Mouse (Mus musculus): ENCODE measurements around the gene Cxcl9. TPM values are rescaled to one million over a fixed set of nuclear protein-coding genes. Genes with fewer than 3 reads are reported as not detected.

Cxcl9 gene
- polyA plus RNA-seq (2012; rRNA removed) = 2.7 and 3.0 TPM in 2 replicates

GRCm38 (mm10) chr5:92327929-92328328, at the start of gene Cxcl9:
Cxcl9 (minus strand) TSS chr5:92328079.

DNA sequence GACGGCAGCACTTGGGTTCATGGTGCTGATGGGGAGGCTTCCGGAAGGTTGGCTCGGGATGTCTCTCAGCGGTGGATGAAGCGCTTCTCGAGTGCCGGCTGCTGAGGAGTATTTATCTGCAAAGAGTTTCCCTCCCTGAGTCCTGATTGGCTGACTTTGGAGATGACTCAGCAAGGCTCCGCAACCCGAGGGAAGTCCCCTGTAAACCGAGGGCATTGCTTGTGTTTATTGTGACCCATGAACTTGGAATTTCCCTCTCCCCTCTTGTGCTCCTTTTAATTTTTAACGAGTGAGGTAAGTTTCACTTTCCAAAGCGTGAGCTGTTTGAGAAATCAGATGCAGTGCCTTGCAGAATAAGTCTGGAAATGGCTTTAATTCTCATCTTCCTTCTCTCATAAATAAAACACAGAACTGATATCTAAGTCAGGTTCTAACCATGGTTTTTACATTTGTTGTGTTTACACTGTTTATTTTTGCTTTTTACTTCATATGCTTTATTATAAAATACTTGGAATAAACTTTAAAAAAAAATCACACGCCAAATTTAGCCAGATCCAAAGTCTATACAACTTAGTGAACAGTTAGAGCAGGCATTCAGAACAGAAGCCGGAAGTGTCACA, 21.0 kb upstream of the Cxcl9 start, which contains the start of gene Cxcl10:
Gene Cxcl10, minus strand, starts transcription at position 96 of the 620 bp plus-strand sequence.

GRCm38 (mm10) chr5:92331635-92332338, 3.9 kb upstream of the Cxcl9 start, which contains the start of gene Art3:
Art3 (plus strand) TSS chr5:92331827.

GRCm38 (mm10) chr5:92309681-92310511, 18.0 kb downstream of the Cxcl9 start, which contains the start of gene Sdad1:
Sdad1 (minus strand) TSS chr5:92310479.

DNA sequence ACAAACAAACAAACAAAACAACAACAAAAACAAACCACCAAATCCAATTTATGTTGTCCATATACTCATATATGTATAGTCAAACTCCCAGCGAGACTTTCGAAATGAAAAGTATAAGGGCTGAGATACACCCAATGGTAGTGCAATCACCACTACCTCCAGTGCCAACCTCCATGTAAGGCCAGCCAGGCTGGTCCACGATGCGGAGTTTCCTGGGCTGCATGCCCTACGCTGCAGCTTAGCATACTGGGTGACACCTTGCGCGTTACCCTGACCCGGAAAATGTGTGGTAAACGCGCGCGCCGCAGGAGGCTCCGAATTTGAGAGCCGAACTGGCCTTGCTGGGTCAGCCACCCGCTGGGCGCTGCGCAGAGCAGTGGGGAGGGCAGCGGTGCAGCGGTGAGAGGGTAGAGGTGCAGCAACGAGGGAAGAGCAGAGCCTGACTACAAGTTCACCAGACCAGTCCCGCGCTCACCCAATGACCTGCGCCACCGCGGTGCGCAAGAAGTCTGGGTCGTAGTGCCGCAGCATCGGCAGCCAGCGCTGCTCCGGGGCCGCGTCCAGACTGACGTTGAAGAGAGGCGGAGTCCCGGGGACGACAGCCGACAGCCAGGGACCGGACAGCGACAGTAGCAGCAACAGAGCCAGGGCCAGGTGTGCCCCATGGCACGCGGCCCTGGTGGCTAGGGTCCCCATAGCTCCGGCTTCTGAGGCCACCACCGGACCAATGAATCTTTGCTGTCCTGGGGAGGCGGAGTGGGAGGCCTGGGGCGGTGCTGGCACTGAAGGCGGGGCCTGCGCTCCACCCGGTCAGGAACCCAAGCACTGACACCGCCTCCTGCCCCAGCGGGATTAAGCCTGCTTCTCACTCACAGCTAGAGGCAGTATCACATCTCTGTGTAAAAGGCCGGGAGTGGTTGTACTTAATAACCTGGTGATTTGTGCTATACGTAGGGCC, 50.2 kb downstream of the Cxcl9 start, which contains the start of gene Naaa:
Gene Naaa, minus strand, starts transcription at position 734 of the 958 bp plus-strand sequence.

Other genes starting within 250 kb of the Cxcl9 start
- gene G3bp2, start 244.4 kb downstream of the Cxcl9 start, polyA plus RNA-seq (2012; rRNA removed) = 12.3 and 14.3 TPM in 2 replicates
- 29.4 and 36.8 TPM in 2 replicates for gene Uso1, start 190.1 kb downstream of the Cxcl9 start, polyA plus RNA-seq (2012; rRNA removed)
- gene U90926, start 112.7 kb downstream of the Cxcl9 start, polyA plus RNA-seq (2012; rRNA removed) = not detected in 2 replicates
- gene Ppef2, start 71.8 kb downstream of the Cxcl9 start, polyA plus RNA-seq (2012; rRNA removed) = 2.0 and 2.2 TPM in 2 replicates
- 62.5 and 106 TPM in 2 replicates for gene Naaa, start 49.9 kb downstream of the Cxcl9 start, polyA plus RNA-seq (2012; rRNA removed)
- 14.7 and 14.9 TPM in 2 replicates for gene Sdad1, start 17.6 kb downstream of the Cxcl9 start, polyA plus RNA-seq (2012; rRNA removed)
- 4.9 and 5.2 TPM in 2 replicates for gene Art3, start 3.7 kb upstream of the Cxcl9 start, polyA plus RNA-seq (2012; rRNA removed)
- gene Cxcl10, start 20.8 kb upstream of the Cxcl9 start, polyA plus RNA-seq (2012; rRNA removed) = 6.1 and 7.6 TPM in 2 replicates
- 9.6 and 23.6 TPM in 2 replicates for gene Nup54, start 107.1 kb upstream of the Cxcl9 start, polyA plus RNA-seq (2012; rRNA removed)
- gene Scarb2, start 178.8 kb upstream of the Cxcl9 start, polyA plus RNA-seq (2012; rRNA removed) = 31.3 and 39.4 TPM in 2 replicates
- gene Fam47e, start 227.0 kb upstream of the Cxcl9 start, polyA plus RNA-seq (2012; rRNA removed) = 7.9 and 9.6 TPM in 2 replicates